Mouse (Mus musculus) stomach, embryonic 16.5 days (tissue): Measurements from ENCODE around the gene Slc16a9. TPM values are rescaled to one million over a fixed set of nuclear protein-coding genes. Genes with fewer than 3 reads are reported as not detected.

Experiments
- ATAC-seq: fragments of 200-750 bp; cut with Nextera tagmentation; 2 replicates; pipeline ENCODE4 v1.8.0; 2017; ENCODE audit warnings: moderate number of reproducible peaks, moderate TSS enrichment; ENCODE audit not compliant: insufficient read depth, low FRiP score
- H3K27ac ChIP-seq: fragments of 300-500 bp; sonication (generic); 2 replicates; pipeline ENCODE4 v1.5.1; 2014; ENCODE audit warnings: low read length
- H3K27me3 ChIP-seq: fragments of 300-500 bp; sonication (generic); 2 replicates; pipeline ENCODE4 v1.6.1; 2014; ENCODE audit warnings: low read length, control low read depth, mixed read lengths; ENCODE audit not compliant: control insufficient read depth, insufficient read depth
- H3K36me3 ChIP-seq: fragments of 300-500 bp; sonication (generic); 2 replicates; pipeline ENCODE4 v1.6.1; 2014; ENCODE audit warnings: low read length; ENCODE audit not compliant: control insufficient read depth, insufficient read depth
- H3K4me1 ChIP-seq: fragments of 300-500 bp; sonication (generic); 2 replicates; pipeline ENCODE4 v1.6.1; 2014; ENCODE audit warnings: low read length, control low read depth, mixed read lengths; ENCODE audit not compliant: control insufficient read depth, insufficient read depth
- H3K4me2 ChIP-seq: fragments of 300-500 bp; sonication (generic); 2 replicates; pipeline ENCODE4 v1.6.1; 2014; ENCODE audit warnings: low read depth, low read length, mixed read lengths
- H3K4me3 ChIP-seq: fragments of 300-500 bp; sonication (generic); replicated peaks from 2 replicates; pipeline ENCODE4 v1.5.1; 2014; ENCODE audit warnings: mild to moderate bottlenecking, low read length
- H3K9ac ChIP-seq: fragments of 300-500 bp; sonication (generic); 2 replicates; pipeline ENCODE4 v1.6.1; 2014; ENCODE audit warnings: low read length
- H3K9me3 ChIP-seq: fragments of 300-500 bp; sonication (generic); replicated peaks from 2 replicates; pipeline ENCODE4 v1.6.1; 2016; ENCODE audit warnings: low read length, control low read depth; ENCODE audit not compliant: control insufficient read depth
- WGBS: fragments of 180-500 bp; shearing (Covaris S2); extraction: QIAGEN DNeasy Blood & Tissue Kit; methylation state at CpG from one replicate; pipeline ENCODE4 v1.1.7; 2014; 5-methylcytosine and 5-hydroxymethylcytosine counted together
- polyA plus RNA-seq: library from polyadenylated mRNA; unstranded; fragments of >200 nt; fragmentation: Nextera tagmentation; extraction: Ambion mirVana; gene quantifications from 2 replicates; pipeline ENCODE4 v1.2.1, GENCODE M21; 2015

The Slc16a9 gene
- polyA plus RNA-seq, 1 experiment from 2014 or later: 1.4 TPM

DNA sequence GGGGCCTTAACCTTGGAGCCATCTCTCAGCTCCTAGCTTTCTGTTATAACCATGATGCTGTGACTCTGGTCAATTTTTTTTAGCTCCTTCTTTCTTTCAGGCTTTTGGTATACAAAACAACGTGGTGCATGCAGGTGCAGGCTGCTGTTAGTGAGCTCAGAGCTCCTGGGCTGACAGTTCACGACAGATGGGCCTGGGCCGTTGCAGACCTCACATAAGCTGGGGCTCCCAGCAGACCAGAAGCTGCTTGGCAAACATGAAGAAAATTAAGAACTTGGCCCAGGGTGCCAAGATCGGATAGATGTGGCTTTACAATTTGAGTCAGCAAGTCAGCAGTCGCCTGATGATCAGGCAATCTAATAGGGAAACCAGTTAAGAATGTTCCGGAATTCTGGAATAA lies 82.4 kb downstream of the Slc16a9 start:
- no peak overlapping the region for H3K4me2 ChIP-seq
- 75% methylated on average over 6 of the region's 6 CpGs for WGBS
- no peaks in the 10 kb centered on the region for H3K9me3 ChIP-seq
- no peaks in the 10 kb centered on the region for H3K27me3 ChIP-seq
- no peak overlapping the region for H3K9ac ChIP-seq
- H3K4me3 ChIP-seq: no peak overlapping the region
- ATAC-seq: no peak
- no peaks in the 10 kb centered on the region for H3K4me1 ChIP-seq
- H3K36me3 ChIP-seq: no peaks in the 10 kb centered on the region
- H3K27ac ChIP-seq: no peak overlapping the region

DNA sequence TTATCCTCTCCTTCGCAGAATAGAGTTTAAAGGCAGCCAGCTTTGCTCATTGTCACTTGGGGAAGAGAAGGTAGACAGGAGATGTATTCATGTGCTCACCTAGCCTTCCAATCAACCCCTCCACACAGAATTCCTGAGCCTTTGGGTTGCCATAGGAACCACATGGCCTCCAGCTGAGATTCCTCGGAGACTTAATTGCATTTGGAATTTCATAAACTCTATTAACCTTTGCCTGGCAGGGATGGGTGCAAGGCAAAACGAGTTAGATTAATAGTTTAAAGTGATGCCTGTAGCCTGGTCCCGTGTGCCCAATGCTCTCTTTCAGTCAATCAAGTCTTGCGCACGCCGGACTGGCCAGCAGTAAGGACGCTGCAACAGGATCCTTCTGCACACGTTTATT lies 83.2 kb downstream of the Slc16a9 start:
- H3K27me3 ChIP-seq: no peaks in the 10 kb centered on the region

More for the DNA sequence above, 83.2 kb downstream of the Slc16a9 start:
- Histone ChIP-seq H3K9me3 (no peaks in the 10 kb centered on the region), H3K4me2 (no peak overlapping the region), H3K36me3 (no peaks in the 10 kb centered on the region), H3K4me3 (no peak overlapping the region), H3K27ac (no peak overlapping the region), H3K4me1 (no peaks in the 10 kb centered on the region), H3K9ac (no peak overlapping the region)
- ATAC-seq: no peak
- 68% methylated on average over 9 of the region's 9 CpGs for WGBS

Other genes starting within 250 kb of the Slc16a9 start
- 13.1 and 13.8 TPM in 2 replicates for gene Ccdc6, start 148.0 kb upstream of the Slc16a9 start, polyA plus RNA-seq
- 1.1 and 6.1 TPM in 2 replicates for gene Mrln, start 40.4 kb upstream of the Slc16a9 start, polyA plus RNA-seq
- gene Fam13c, start 195.4 kb downstream of the Slc16a9 start, polyA plus RNA-seq: 10.2 and 11.1 TPM in 2 replicates